Mouse (Mus musculus): ENCODE data around the gene Psmd3. TPM values are rescaled to one million over a fixed set of nuclear protein-coding genes. Genes with fewer than 3 reads are reported as not detected.
A peak's percentile ranks its signal among the peaks of the same experiment; 100 is the strongest.

Gene Psmd3
- polyA plus RNA-seq, 1 experiment from 2014 or later = 96.2 TPM

DNA sequence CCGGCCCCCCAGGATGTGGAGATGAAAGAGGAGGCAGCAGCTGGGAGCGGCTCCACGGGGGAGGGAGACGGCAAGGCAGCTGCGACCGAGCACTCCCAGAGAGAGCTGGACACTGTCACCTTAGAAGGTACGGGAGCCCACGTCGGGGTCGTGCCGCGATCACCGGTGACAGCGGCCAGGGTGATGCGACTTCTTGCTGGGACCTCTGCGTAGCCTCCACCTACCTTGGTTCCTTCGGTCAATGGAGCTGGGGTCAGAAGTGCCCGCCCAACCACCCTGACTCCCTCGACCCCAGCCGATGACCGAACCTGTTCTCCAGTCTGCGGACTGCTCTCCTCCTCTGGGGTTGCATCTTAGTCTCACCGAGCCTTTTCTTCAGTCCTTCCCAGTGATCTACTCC lies 457 bp downstream of the Psmd3 start:
- WGBS = under 1% methylated on average over 23 of the region's 23 CpGs
- no peaks in the 10 kb centered on the region for H3K27me3 ChIP-seq (replicated peaks; ENCODE audit: control insufficient read depth, insufficient read depth, low read length)
- H3K9me3 ChIP-seq (ENCODE audit: control insufficient read depth) = no peaks in the 10 kb centered on the region
- H3K4me3 ChIP-seq (ENCODE audit: low read depth, low read length) = peak overlapping the region; percentile 95
- no peak for TF ChIP-seq CTCF (IDR thresholded peaks at IDR 0.05; ENCODE audit: low read depth)
- peak overlapping the region; percentile 99 for H3K9ac ChIP-seq (ENCODE audit: low read depth, low read length)
- peak overlapping the region; percentile 86 for H3K4me2 ChIP-seq (replicated peaks; ENCODE audit: low read depth)
- peak overlapping the region; percentile 82 for H3K27ac ChIP-seq (ENCODE audit: low read depth, low read length)
- ATAC-seq = 0 out of 2 replicates have a peak, but pooled peaks have one; percentile 3
- H3K36me3 ChIP-seq (ENCODE audit: control insufficient read depth, insufficient read depth) = peaks cover 26% of the 10 kb centered on the region
- H3K4me1 ChIP-seq (replicated peaks; ENCODE audit: control insufficient read depth, insufficient read depth, low read length) = no peaks in the 10 kb centered on the region

DNA sequence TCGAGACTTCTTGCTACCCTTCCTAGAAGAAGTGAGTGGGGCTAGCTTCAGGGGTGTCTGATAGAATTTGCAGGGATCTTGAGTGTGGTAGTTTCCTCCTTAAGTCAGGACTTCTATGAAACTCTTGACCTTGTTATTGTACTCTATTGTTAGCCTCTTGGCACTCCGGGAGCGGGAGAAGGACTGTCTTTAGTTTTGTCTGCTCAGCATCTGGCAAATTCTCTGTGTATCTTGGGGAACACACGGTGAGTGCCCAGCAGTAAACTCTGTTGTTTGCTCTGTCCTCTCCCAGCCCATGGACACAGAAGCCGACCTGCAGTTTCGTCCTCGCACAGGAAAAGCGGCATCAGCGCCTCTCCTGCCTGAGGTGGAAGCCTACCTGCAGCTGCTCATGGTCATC lies 3.3 kb downstream of the Psmd3 start:
- TF ChIP-seq CTCF (IDR thresholded peaks at IDR 0.05; ENCODE audit: low read depth) = no peak
- Histone ChIP-seq H3K4me3 (ENCODE audit: low read depth, low read length) (no peak overlapping the region), H3K4me2 (replicated peaks; ENCODE audit: low read depth) (no peak overlapping the region), H3K27me3 (replicated peaks; ENCODE audit: control insufficient read depth, insufficient read depth, low read length) (no peaks in the 10 kb centered on the region), H3K4me1 (replicated peaks; ENCODE audit: control insufficient read depth, insufficient read depth, low read length) (no peaks in the 10 kb centered on the region), H3K36me3 (ENCODE audit: control insufficient read depth, insufficient read depth) (peaks cover 50% of the 10 kb centered on the region), H3K9me3 (ENCODE audit: control insufficient read depth) (no peaks in the 10 kb centered on the region), H3K27ac (ENCODE audit: low read depth, low read length) (no peak overlapping the region; the same call in 1 of the 2 replicates), H3K9ac (ENCODE audit: low read depth, low read length) (no peak overlapping the region)
- 89% methylated on average over 9 of the region's 9 CpGs for WGBS
- no peak for ATAC-seq

DNA sequence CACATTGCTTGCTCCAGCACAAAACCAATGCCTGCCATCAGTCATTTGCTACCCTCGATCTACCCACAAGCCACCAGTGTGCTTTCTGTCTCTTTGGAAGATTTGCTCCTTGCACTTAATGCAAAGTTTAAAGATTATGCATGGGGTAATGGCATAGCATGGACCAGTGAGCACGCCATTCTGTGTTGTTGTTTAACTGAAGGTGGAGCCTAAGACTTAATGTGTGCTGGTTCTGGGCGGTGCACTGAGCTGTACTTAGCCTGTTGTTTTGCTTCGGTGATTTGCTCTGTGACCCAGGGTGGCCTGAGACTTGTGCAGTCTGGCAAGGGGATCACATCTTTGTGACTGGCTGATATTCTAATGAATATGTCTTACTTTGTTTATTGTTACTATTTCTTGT lies 4.6 kb downstream of the Psmd3 start:
- no peaks in the 10 kb centered on the region for H3K27me3 ChIP-seq (replicated peaks; ENCODE audit: control insufficient read depth, insufficient read depth, low read length)
- no peak overlapping the region for H3K4me3 ChIP-seq (ENCODE audit: low read depth, low read length)
- peaks cover 63% of the 10 kb centered on the region for H3K36me3 ChIP-seq (ENCODE audit: control insufficient read depth, insufficient read depth)
- no peaks in the 10 kb centered on the region for H3K4me1 ChIP-seq (replicated peaks; ENCODE audit: control insufficient read depth, insufficient read depth, low read length)
- H3K4me2 ChIP-seq (replicated peaks; ENCODE audit: low read depth) = no peak overlapping the region
- TF ChIP-seq CTCF (IDR thresholded peaks at IDR 0.05; ENCODE audit: low read depth) = no peak
- ATAC-seq = no peak
- H3K9ac ChIP-seq (ENCODE audit: low read depth, low read length) = no peak overlapping the region
- WGBS = 71% methylated on average over 4 of the region's 4 CpGs
- H3K9me3 ChIP-seq (ENCODE audit: control insufficient read depth) = no peaks in the 10 kb centered on the region
- H3K27ac ChIP-seq (ENCODE audit: low read depth, low read length) = no peak overlapping the region

DNA sequence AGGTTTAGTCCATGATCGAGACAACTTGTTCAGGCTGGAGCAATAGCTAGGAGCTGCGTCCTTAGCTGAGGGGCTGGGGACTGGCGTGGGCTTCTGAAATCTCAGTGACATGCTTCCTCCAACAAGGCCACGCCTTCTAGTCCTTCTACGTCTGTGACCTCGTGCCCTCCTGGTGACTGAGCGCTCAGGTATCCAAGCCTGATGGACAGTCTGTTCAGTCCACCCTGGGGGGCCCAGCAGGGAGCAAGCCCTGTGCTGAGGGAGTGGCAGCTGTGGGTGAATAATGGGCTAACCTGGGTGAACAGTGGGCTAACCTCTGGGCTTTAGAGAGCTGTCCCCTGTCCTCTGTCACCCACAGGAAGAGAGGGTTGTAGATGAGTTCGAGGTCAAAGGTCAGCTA lies 5.7 kb downstream of the Psmd3 start:
- TF ChIP-seq CTCF (IDR thresholded peaks at IDR 0.05; ENCODE audit: low read depth) = no peak
- Histone ChIP-seq H3K9ac (ENCODE audit: low read depth, low read length) (no peak overlapping the region), H3K9me3 (ENCODE audit: control insufficient read depth) (no peaks in the 10 kb centered on the region), H3K4me3 (ENCODE audit: low read depth, low read length) (no peak overlapping the region), H3K27me3 (replicated peaks; ENCODE audit: control insufficient read depth, insufficient read depth, low read length) (no peaks in the 10 kb centered on the region), H3K27ac (ENCODE audit: low read depth, low read length) (no peak overlapping the region), H3K4me2 (replicated peaks; ENCODE audit: low read depth) (no peak overlapping the region), H3K36me3 (ENCODE audit: control insufficient read depth, insufficient read depth) (peaks cover 73% of the 10 kb centered on the region), H3K4me1 (replicated peaks; ENCODE audit: control insufficient read depth, insufficient read depth, low read length) (no peaks in the 10 kb centered on the region)
- 70% methylated on average over 8 of the region's 8 CpGs for WGBS
- ATAC-seq = 0 out of 2 replicates have a peak, but pooled peaks have one; percentile 19

DNA sequence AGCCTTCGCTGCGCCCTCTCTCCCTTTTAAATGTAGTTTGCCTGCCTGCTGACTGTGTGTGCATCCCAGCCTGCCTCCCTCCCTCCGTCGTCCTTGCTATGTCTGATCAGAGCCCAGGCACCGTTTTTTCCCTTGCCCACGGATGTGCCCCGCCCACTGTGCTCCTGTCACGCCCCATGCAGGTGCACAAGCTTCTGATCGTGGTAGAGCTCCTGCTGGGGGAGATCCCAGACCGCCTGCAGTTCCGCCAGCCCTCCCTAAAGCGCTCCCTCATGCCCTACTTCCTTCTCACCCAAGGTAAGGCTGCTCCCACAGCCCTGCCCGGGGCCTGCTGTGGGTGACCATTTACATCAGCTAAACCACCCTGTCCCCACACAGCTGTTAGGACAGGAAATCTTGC lies 10.8 kb downstream of the Psmd3 start:
- H3K36me3 ChIP-seq (ENCODE audit: control insufficient read depth, insufficient read depth) = peaks cover 75% of the 10 kb centered on the region
- H3K4me1 ChIP-seq (replicated peaks; ENCODE audit: control insufficient read depth, insufficient read depth, low read length) = no peaks in the 10 kb centered on the region
- no peak overlapping the region for H3K27ac ChIP-seq (ENCODE audit: low read depth, low read length)
- no peaks in the 10 kb centered on the region for H3K9me3 ChIP-seq (ENCODE audit: control insufficient read depth)
- 63% methylated on average over 13 of the region's 13 CpGs for WGBS
- ATAC-seq = peak; percentile 32; the same call in 1 of the 2 replicates
- no peak overlapping the region for H3K4me2 ChIP-seq (replicated peaks; ENCODE audit: low read depth)
- H3K9ac ChIP-seq (ENCODE audit: low read depth, low read length) = no peak overlapping the region
- H3K27me3 ChIP-seq (replicated peaks; ENCODE audit: control insufficient read depth, insufficient read depth, low read length) = no peaks in the 10 kb centered on the region
- no peak overlapping the region for H3K4me3 ChIP-seq (ENCODE audit: low read depth, low read length)
- TF ChIP-seq CTCF (IDR thresholded peaks at IDR 0.05; ENCODE audit: low read depth) = no peak

DNA sequence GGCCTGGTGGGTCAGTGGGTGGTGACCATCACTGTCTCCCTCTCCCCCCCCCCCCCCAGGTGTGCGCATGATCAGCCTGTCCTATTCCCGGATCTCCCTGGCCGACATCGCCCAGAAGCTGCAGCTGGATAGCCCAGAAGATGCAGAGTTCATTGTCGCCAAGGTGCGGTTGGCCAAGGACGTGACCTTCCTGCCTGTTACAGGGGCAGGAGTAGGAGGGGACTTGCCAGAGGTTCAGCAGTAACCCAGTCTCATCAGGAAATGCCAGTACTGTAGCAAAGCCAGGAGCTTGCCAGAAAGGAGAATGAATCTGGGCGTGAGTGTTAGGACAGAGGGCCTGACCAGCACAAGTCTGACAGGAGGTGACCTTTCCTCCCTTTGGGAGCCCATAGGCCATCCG lies 11.4 kb downstream of the Psmd3 start:
- Histone ChIP-seq H3K27ac (ENCODE audit: low read depth, low read length) (no peak overlapping the region), H3K36me3 (ENCODE audit: control insufficient read depth, insufficient read depth) (peaks cover 71% of the 10 kb centered on the region), H3K9me3 (ENCODE audit: control insufficient read depth) (no peaks in the 10 kb centered on the region), H3K27me3 (replicated peaks; ENCODE audit: control insufficient read depth, insufficient read depth, low read length) (no peaks in the 10 kb centered on the region), H3K9ac (ENCODE audit: low read depth, low read length) (no peak overlapping the region), H3K4me2 (replicated peaks; ENCODE audit: low read depth) (no peak overlapping the region), H3K4me1 (replicated peaks; ENCODE audit: control insufficient read depth, insufficient read depth, low read length) (no peaks in the 10 kb centered on the region), H3K4me3 (ENCODE audit: low read depth, low read length) (no peak overlapping the region)
- TF ChIP-seq CTCF (IDR thresholded peaks at IDR 0.05; ENCODE audit: low read depth) = no peak
- WGBS = 89% methylated on average over 9 of the region's 9 CpGs
- ATAC-seq = no peak

DNA sequence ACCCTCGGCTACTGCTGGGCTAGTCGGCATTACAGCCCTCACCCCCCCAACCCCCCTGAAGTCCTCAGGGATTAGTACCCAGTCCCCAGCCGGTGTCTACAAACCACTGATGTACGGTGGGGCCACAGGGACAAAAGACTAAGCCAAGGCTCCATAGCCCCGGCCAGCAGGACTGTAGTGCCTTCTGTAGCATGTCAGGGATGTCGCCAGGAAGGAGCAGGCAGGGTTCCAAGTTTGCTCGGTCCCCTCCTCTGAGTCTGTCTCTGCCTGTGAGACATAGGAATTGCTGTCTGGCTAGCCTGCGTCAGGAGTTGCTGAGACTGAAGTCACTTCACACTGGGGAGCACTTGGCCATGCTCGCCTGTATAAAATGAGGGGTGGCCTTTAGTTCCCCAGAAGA lies 11.9 kb downstream of the Psmd3 start:
- Histone ChIP-seq H3K36me3 (ENCODE audit: control insufficient read depth, insufficient read depth) (peaks cover 68% of the 10 kb centered on the region), H3K4me1 (replicated peaks; ENCODE audit: control insufficient read depth, insufficient read depth, low read length) (no peaks in the 10 kb centered on the region)
- no peak for ATAC-seq

More for the DNA sequence above, 11.9 kb downstream of the Psmd3 start:
- Histone ChIP-seq H3K4me3 (ENCODE audit: low read depth, low read length) (no peak overlapping the region), H3K9ac (ENCODE audit: low read depth, low read length) (no peak overlapping the region), H3K27me3 (replicated peaks; ENCODE audit: control insufficient read depth, insufficient read depth, low read length) (no peaks in the 10 kb centered on the region), H3K27ac (ENCODE audit: low read depth, low read length) (no peak overlapping the region), H3K4me2 (replicated peaks; ENCODE audit: low read depth) (no peak overlapping the region), H3K9me3 (ENCODE audit: control insufficient read depth) (no peaks in the 10 kb centered on the region)
- 81% methylated on average over 9 of the region's 9 CpGs for WGBS
- TF ChIP-seq CTCF (IDR thresholded peaks at IDR 0.05; ENCODE audit: low read depth) = no peak
